In the genomic region with DNA sequence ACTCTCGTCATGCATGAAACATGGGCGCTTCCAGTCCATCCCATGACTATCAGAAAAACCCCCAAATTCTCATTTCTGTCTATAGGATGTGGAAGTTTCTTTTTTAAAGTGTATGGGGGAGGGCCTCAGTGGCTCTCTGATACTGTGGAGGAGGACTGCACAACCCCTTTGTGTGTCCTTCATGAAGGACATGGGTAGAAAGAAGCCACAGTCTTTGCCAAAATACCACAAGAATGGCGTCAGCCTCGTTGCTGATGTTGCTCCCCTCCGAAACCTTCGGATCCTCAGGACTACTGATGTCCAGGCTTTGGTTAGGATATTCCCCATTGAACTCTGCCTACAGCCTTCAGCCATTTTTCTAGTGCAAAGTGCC, we compare ENCODE assay signal across 18 mouse cellular contexts. TPM values are rescaled to one million over a fixed set of nuclear protein-coding genes. Genes with fewer than 3 reads are reported as not detected.
DNase-seq lines count a peak whose midpoint lies in the region; ATAC-seq and TF ChIP-seq lines count a peak whose summit lies in the region.
"Had no signal": no experiment of that assay in that cellular context is flagged by ENCODE, and none has a peak within 500 bp of the region (broad histone marks: within the 10 kb centered on the region; RNA-seq: fewer than 3 reads in every experiment).

No protein-coding gene starts in this region.

- DNase-seq in heart, postnatal 14 days = no peak
- no peak for DNase-seq in lung, postnatal 25 days (ENCODE audit: low spot score)
- peak; percentile 41 to 49 for DNase-seq in adrenal gland, postnatal 36 days
- no peak for DNase-seq in stomach, postnatal 0 days (ENCODE audit: low spot score)
- no peak for DNase-seq in gastrocnemius, adult 18-20 months (ENCODE audit: low spot score)
- DNase-seq: cerebellum, adult 9-10 months; kidney, adult 18-20 months; kidney, postnatal 14 days; layer of hippocampus, adult 9-11 months had no signal

- peak overlapping the region; percentile 52 for H3K4me2 ChIP-seq in heart, embryonic 14.5 days (ENCODE audit: low read length)
- H3K4me2 ChIP-seq in lung, embryonic 16.5 days (ENCODE audit: low read depth, low read length) = no peak overlapping the region
- H3K4me2 ChIP-seq in stomach, postnatal 0 days (replicated peaks; ENCODE audit: low read depth) = no peak overlapping the region
- H3K4me2 ChIP-seq: embryonic facial prominence, embryonic 13.5 days; limb, embryonic 12.5 days; midbrain, embryonic 12.5 days had no signal

- WGBS in heart, embryonic 14.5 days = 69% methylated on average over 6 of the region's 6 CpGs
- 83% methylated on average over 6 of the region's 6 CpGs for WGBS in lung, embryonic 16.5 days
- 84% methylated on average over 6 of the region's 6 CpGs for WGBS in stomach, postnatal 0 days

- TF ChIP-seq CTCF in stomach, postnatal 0 days (IDR thresholded peaks at IDR 0.05; ENCODE audit: low read depth) = no peak

- TF ChIP-seq EP300 in stomach, postnatal 0 days (optimal IDR thresholded peaks at IDR 0.05) = no peak

- H3K27ac ChIP-seq in heart, embryonic 14.5 days (replicated peaks in 1 of 2; ENCODE audit: control insufficient read depth in 1 of 2, insufficient read depth in 1 of 2, low read depth in 2 of 2, low read length in 2 of 2) = peak overlapping the region; percentile 85 to 86
- H3K27ac ChIP-seq in lung, embryonic 16.5 days (ENCODE audit: low read length) = peak overlapping the region; percentile 33; the same call in 1 of the 2 replicates
- H3K27ac ChIP-seq in stomach, postnatal 0 days (replicated peaks) = 0 out of 2 replicates have a peak overlapping the region, but pooled peaks have one; percentile 58
- H3K27ac ChIP-seq: embryonic facial prominence, embryonic 13.5 days; heart, adult 2 months; hindbrain, postnatal 0 days; limb, embryonic 12.5 days; liver, embryonic 14.5 days; midbrain, embryonic 12.5 days had no signal

- intact Hi-C loops in heart, postnatal 14 days (cut with DNase I) = no loop called here

- peak overlapping the region in 1 of 2 experiments; percentile 11; a peak in 1 of 4 replicates for H3K4me3 ChIP-seq in heart, embryonic 14.5 days (ENCODE audit: control insufficient read depth in 1 of 2, insufficient read depth in 1 of 2, low read depth in 1 of 2, low read length in 2 of 2)
- H3K4me3 ChIP-seq in lung, embryonic 16.5 days (ENCODE audit: low read length) = no peak overlapping the region
- no peak overlapping the region for H3K4me3 ChIP-seq in stomach, postnatal 0 days (ENCODE audit: low read depth, low read length)
- H3K4me3 ChIP-seq: embryonic facial prominence, embryonic 13.5 days; heart, adult 2 months; limb, embryonic 12.5 days; midbrain, embryonic 12.5 days had no signal

- no peaks in the 10 kb centered on the region for H3K9me3 ChIP-seq in heart, embryonic 14.5 days (ENCODE audit: control insufficient read depth, low read length)
- no peaks in the 10 kb centered on the region for H3K9me3 ChIP-seq in lung, embryonic 16.5 days (ENCODE audit: control insufficient read depth, low read length)
- no peaks in the 10 kb centered on the region for H3K9me3 ChIP-seq in stomach, postnatal 0 days (ENCODE audit: control insufficient read depth, low read length)
- H3K9me3 ChIP-seq: embryonic facial prominence, embryonic 13.5 days; limb, embryonic 12.5 days; midbrain, embryonic 12.5 days had no signal

- no peak for ATAC-seq in heart, embryonic 14.5 days (ENCODE audit: insufficient number of reproducible peaks, insufficient read depth, low FRiP score, low read depth)
- ATAC-seq in lung, embryonic 16.5 days (ENCODE audit: low read depth) = no peak
- no peak for ATAC-seq in stomach, postnatal 0 days (ENCODE audit: low FRiP score, low TSS enrichment)

- no peaks in the 10 kb centered on the region for H3K27me3 ChIP-seq in heart, embryonic 14.5 days (ENCODE audit: control insufficient read depth, insufficient read depth, low read length)
- no peaks in the 10 kb centered on the region for H3K27me3 ChIP-seq in lung, embryonic 16.5 days (ENCODE audit: control insufficient read depth, insufficient read depth, low read depth, low read length)
- H3K27me3 ChIP-seq in stomach, postnatal 0 days (ENCODE audit: control insufficient read depth, insufficient read depth, low read length) = no peaks in the 10 kb centered on the region
- H3K27me3 ChIP-seq: embryonic facial prominence, embryonic 13.5 days; limb, embryonic 12.5 days; midbrain, embryonic 12.5 days had no signal

- H3K4me1 ChIP-seq in heart, embryonic 14.5 days (ENCODE audit: control insufficient read depth in 2 of 2, insufficient read depth in 2 of 2, low read length in 2 of 2) = peaks cover 5 to 10% of the 10 kb centered on the region in 2 experiments
- H3K4me1 ChIP-seq in lung, embryonic 16.5 days (replicated peaks; ENCODE audit: control insufficient read depth, insufficient read depth, low read length) = no peaks in the 10 kb centered on the region; the same call in 1 of the 2 replicates
- H3K4me1 ChIP-seq in stomach, postnatal 0 days (replicated peaks; ENCODE audit: control insufficient read depth, insufficient read depth) = no peaks in the 10 kb centered on the region
- H3K4me1 ChIP-seq: embryonic facial prominence, embryonic 13.5 days; limb, embryonic 12.5 days; midbrain, embryonic 12.5 days had no signal

- peaks cover 38% of the 10 kb centered on the region for H3K36me3 ChIP-seq in heart, embryonic 14.5 days (ENCODE audit: control insufficient read depth, insufficient read depth, low read length)
- peaks cover 10% of the 10 kb centered on the region for H3K36me3 ChIP-seq in lung, embryonic 16.5 days (ENCODE audit: control insufficient read depth, insufficient read depth, low read length)
- 0 out of 2 replicates have a peak, but pooled peaks cover 3% of the 10 kb centered on the region for H3K36me3 ChIP-seq in stomach, postnatal 0 days (ENCODE audit: control insufficient read depth, insufficient read depth, low read length)

- H3K9ac ChIP-seq in heart, embryonic 14.5 days (ENCODE audit: low read length) = peak overlapping the region; percentile 56; the same call in 1 of the 2 replicates
- no peak overlapping the region for H3K9ac ChIP-seq in lung, embryonic 16.5 days (ENCODE audit: low read length)
- H3K9ac ChIP-seq in stomach, postnatal 0 days (ENCODE audit: low read length) = no peak overlapping the region
- H3K9ac ChIP-seq: embryonic facial prominence, embryonic 13.5 days; limb, embryonic 12.5 days; liver, embryonic 14.5 days; midbrain, embryonic 12.5 days had no signal

RNA-seq across cellular contexts. Expression of gene Nxnl2, which starts 14.8 kb away (rescaled TPM):
- polyA plus RNA-seq in heart, embryonic 14.5 days (2014; fragmentation: Nextera tagmentation; extraction: Ambion mirVana) = 1.2 and 2.3 TPM in 2 replicates
- total RNA-seq in heart, postnatal 14 days (2021) = 1 to 10 TPM; 1.1 to 1.4 TPM
- 2.0 and 3.2 TPM in 2 replicates for polyA plus RNA-seq in lung, embryonic 16.5 days (2015; fragmentation: Nextera tagmentation; extraction: Ambion mirVana)
- total RNA-seq in adrenal gland, postnatal 36 days (2021) = under 1 TPM in 1 of 2 experiments, not detected in 1; 0.30 TPM
- 4.3 and 4.6 TPM in 2 replicates for polyA plus RNA-seq in stomach, postnatal 0 days (2015; fragmentation: Nextera tagmentation; extraction: Ambion mirVana)
- not detected for total RNA-seq in gastrocnemius, adult 18-20 months (2021)
- total RNA-seq: gastrocnemius, adult 8-10 months had no signal

RNA-seq across cellular contexts. Expression of gene Spin1, which starts 55.3 kb away (rescaled TPM):
- 57.8 and 58.1 TPM in 2 replicates for polyA plus RNA-seq in heart, embryonic 14.5 days (2014; fragmentation: Nextera tagmentation; extraction: Ambion mirVana)
- 10 to 100 TPM; 37.5 to 41.0 TPM for total RNA-seq in heart, postnatal 14 days (2021)
- polyA plus RNA-seq in lung, embryonic 16.5 days (2015; fragmentation: Nextera tagmentation; extraction: Ambion mirVana) = 76.8 and 80.4 TPM in 2 replicates
- total RNA-seq in adrenal gland, postnatal 36 days (2021) = 10 to 100 TPM; 73.0 to 80.7 TPM
- polyA plus RNA-seq in stomach, postnatal 0 days (2015; fragmentation: Nextera tagmentation; extraction: Ambion mirVana) = 27.9 and 29.2 TPM in 2 replicates
- 10 to 100 TPM; 14.6 to 19.2 TPM for total RNA-seq in gastrocnemius, adult 18-20 months (2021)

Comparison
In these comparisons a context has a peak if more than half of its experiments do, and no peak if none do; other contexts are left out.
1. H3K27ac ChIP-seq: peak in every context shown above with its lines; median percentile 86 in heart, embryonic 14.5 days; 58 in stomach, postnatal 0 days; 33 in lung, embryonic 16.5 days.
2. DNase-seq: peak in adrenal gland, postnatal 36 days (2 of 2); none in heart, postnatal 14 days (0 of 2), lung, postnatal 25 days (single experiment), stomach, postnatal 0 days (single experiment) and gastrocnemius, adult 18-20 months (single experiment).